Mouse (Mus musculus) lung, postnatal 0 days (tissue): Measurements from ENCODE around the gene Rufy1. TPM values are rescaled to one million over a fixed set of nuclear protein-coding genes. Genes with fewer than 3 reads are reported as not detected.
A peak's percentile ranks its signal among the peaks of the same experiment; 100 is the strongest.
"Not testable (repeated sequence)": the region's sequence is repeated elsewhere in the genome, so short reads cannot be mapped to it uniquely, and the experiment has no call there.

Experiments
- ATAC-seq: fragments of 200-750 bp; cut with Nextera tagmentation; 2 replicates; pipeline ENCODE4 v1.8.0; 2017; ENCODE audit warnings: moderate library complexity
- DNase-seq: peaks from one replicate; pipeline ENCODE4 v3.0.0-alpha.2; 2016; ENCODE audit warnings: low spot score
- H3K27ac ChIP-seq: fragments of 300-500 bp; sonication (generic); 2 replicates; pipeline ENCODE4 v1.5.1; 2014; ENCODE audit warnings: antibody characterized with exemption, mild to moderate bottlenecking, low read length, mixed read lengths
- H3K27me3 ChIP-seq: fragments of 300-500 bp; sonication (generic); replicated peaks from 2 replicates; pipeline ENCODE4 v1.6.1; 2014; ENCODE audit warnings: low read length, mixed read lengths; ENCODE audit not compliant: insufficient read depth
- H3K36me3 ChIP-seq: fragments of 300-500 bp; sonication (generic); 2 replicates; pipeline ENCODE4 v1.6.1; 2014; ENCODE audit warnings: low read length, mixed read lengths; ENCODE audit not compliant: insufficient read depth
- H3K4me1 ChIP-seq: fragments of 300-500 bp; sonication (generic); 2 replicates; pipeline ENCODE4 v1.6.1; 2014; ENCODE audit warnings: antibody characterized with exemption, low read depth, low read length, mixed read lengths; ENCODE audit not compliant: insufficient read depth
- H3K4me2 ChIP-seq: fragments of 300-500 bp; sonication (generic); replicated peaks from 2 replicates; pipeline ENCODE4 v1.6.1; 2014; ENCODE audit warnings: low read depth, mild to moderate bottlenecking, low read length, moderate library complexity, mixed read lengths
- H3K4me3 ChIP-seq: fragments of 300-500 bp; sonication (generic); 2 replicates; pipeline ENCODE4 v1.5.1; 2014; ENCODE audit warnings: low read depth, low read length
- H3K9ac ChIP-seq: fragments of 300-500 bp; sonication (generic); replicated peaks from 2 replicates; pipeline ENCODE4 v1.6.1; 2014; ENCODE audit warnings: low read depth, mild to moderate bottlenecking
- H3K9me3 ChIP-seq: fragments of 300-500 bp; sonication (generic); 2 replicates; pipeline ENCODE4 v1.6.1; 2016; ENCODE audit warnings: low read length, mixed read lengths
- CTCF ChIP-seq: IDR thresholded peaks from 2 replicates; pipeline ENCODE4 v1.5.1; 2016; ENCODE audit warnings: antibody characterized with exemption, mild to moderate bottlenecking
- EP300 ChIP-seq: IDR thresholded peaks from 2 replicates; pipeline ENCODE4 v1.6.1; 2016; ENCODE audit warnings: antibody characterized with exemption, mild to moderate bottlenecking, control low read depth
- WGBS: fragments of 180-500 bp; shearing (Covaris S2); extraction: QIAGEN DNeasy Blood & Tissue Kit; methylation state at CpG from one replicate; pipeline ENCODE4 v1.1.7; 2014; 5-methylcytosine and 5-hydroxymethylcytosine counted together
- polyA plus RNA-seq: library from polyadenylated mRNA; unstranded; fragments of >200 nt; fragmentation: Nextera tagmentation; extraction: Ambion mirVana; gene quantifications from 2 replicates; pipeline ENCODE4 v1.2.1, GENCODE M21; 2015

The Rufy1 gene
- polyA plus RNA-seq, 1 experiment from 2014 or later, result 19.8 TPM

- Histone ChIP-seq H3K4me2 (no peak overlapping the region), H3K4me3 (no peak overlapping the region), H3K27ac (no peak overlapping the region), H3K9ac (no peak overlapping the region), H3K4me1 (no peaks in the 10 kb centered on the region), H3K9me3 (no peaks in the 10 kb centered on the region), H3K27me3 (no peaks in the 10 kb centered on the region), H3K36me3 (no peaks in the 10 kb centered on the region)
- TF ChIP-seq CTCF (no peak), EP300 (no peak)
- 95% methylated on average over 9 of the region's 9 CpGs for WGBS
- ATAC-seq (no peak), DNase-seq (no peak)
These were observed 63.4 kb downstream of the Rufy1 start for GRCm38 (mm10) chr11:50367531-50367930.

- H3K9ac ChIP-seq, result no peak overlapping the region
- ATAC-seq (no peak), DNase-seq (no peak)
- TF ChIP-seq CTCF, result no peak
- no peak for TF ChIP-seq EP300
- H3K36me3 ChIP-seq, result no peaks in the 10 kb centered on the region
- no peaks in the 10 kb centered on the region for H3K27me3 ChIP-seq
- no peak overlapping the region for H3K4me3 ChIP-seq
- no peak overlapping the region for H3K27ac ChIP-seq
- H3K4me1 ChIP-seq, result no peaks in the 10 kb centered on the region
- H3K4me2 ChIP-seq, result no peak overlapping the region
- no peaks in the 10 kb centered on the region for H3K9me3 ChIP-seq
These were observed 65.6 kb downstream of the Rufy1 start for GRCm38 (mm10) chr11:50365322-50365721.

GRCm38 (mm10) chr11:50364548-50364947 lies 66.4 kb downstream of the Rufy1 start:
- Histone ChIP-seq H3K9me3 (no peaks in the 10 kb centered on the region), H3K36me3 (no peaks in the 10 kb centered on the region), H3K27ac (no peak overlapping the region), H3K27me3 (no peaks in the 10 kb centered on the region; the same call in 1 of the 2 replicates), H3K4me2 (no peak overlapping the region), H3K9ac (no peak overlapping the region), H3K4me3 (no peak overlapping the region), H3K4me1 (no peaks in the 10 kb centered on the region)
- DNase-seq (peak; percentile 85), ATAC-seq (peak; percentile 66)
- TF ChIP-seq CTCF, result peak; percentile 92
- TF ChIP-seq EP300, result no peak
- 4% methylated on average over 4 of the region's 4 CpGs for WGBS

GRCm38 (mm10) chr11:50361282-50361681 lies 69.6 kb downstream of the Rufy1 start:
- H3K27ac ChIP-seq, H3K4me1 ChIP-seq, ATAC-seq, H3K4me2 ChIP-seq, H3K36me3 ChIP-seq, H3K4me3 ChIP-seq, H3K9me3 ChIP-seq, DNase-seq, H3K27me3 ChIP-seq, H3K9ac ChIP-seq: not testable (repeated sequence)
- WGBS, result 64% methylated on average over 1 of the region's 1 CpGs

- Histone ChIP-seq H3K4me1 (no peaks in the 10 kb centered on the region), H3K36me3 (no peaks in the 10 kb centered on the region), H3K4me2 (peak overlapping the region; percentile 93), H3K4me3 (peak overlapping the region; percentile 54), H3K27me3 (no peaks in the 10 kb centered on the region; the same call in 1 of the 2 replicates), H3K9ac (0 out of 2 replicates have a peak overlapping the region, but pooled peaks have one; percentile 12), H3K27ac (no peak overlapping the region), H3K9me3 (no peaks in the 10 kb centered on the region)
- TF ChIP-seq CTCF (no peak), EP300 (no peak)
- 1% methylated on average over 73 of the region's 74 CpGs for WGBS
- ATAC-seq, result peak; percentile 76
- DNase-seq, result peak; percentile 58
These were observed 71.7 kb downstream of the Rufy1 start for GRCm38 (mm10) chr11:50358950-50359861.

- DNase-seq (no peak), ATAC-seq (no peak)
- TF ChIP-seq CTCF, result no peak
- no peak for TF ChIP-seq EP300
- H3K4me3 ChIP-seq, result no peak overlapping the region
- H3K4me2 ChIP-seq, result no peak overlapping the region
- WGBS, result 71% methylated on average over 1 of the region's 1 CpGs
- no peaks in the 10 kb centered on the region for H3K36me3 ChIP-seq
- H3K27ac ChIP-seq, result no peak overlapping the region
- no peaks in the 10 kb centered on the region; the same call in 1 of the 2 replicates for H3K27me3 ChIP-seq
- H3K9me3 ChIP-seq, result no peaks in the 10 kb centered on the region
- no peak overlapping the region for H3K9ac ChIP-seq
- H3K4me1 ChIP-seq, result no peaks in the 10 kb centered on the region
These were observed 75.5 kb downstream of the Rufy1 start for GRCm38 (mm10) chr11:50355395-50355794.
